Mouse (Mus musculus): Measurements from ENCODE around the gene Xiap.
A peak's percentile ranks its signal among the peaks of the same experiment; 100 is the strongest.
"Not testable (repeated sequence)": the region's sequence is repeated elsewhere in the genome, so short reads cannot be mapped to it uniquely, and the experiment has no call there.

The Xiap gene

GRCm38 (mm10) chrX:42059282-42060068 is at the start of gene Xiap:
Gene Xiap, plus strand, starts transcription at chrX:42059679.
- no peak for DNase-seq (ENCODE audit: low spot score in 2 of 2)

GRCm38 (mm10) chrX:42012677-42013208 is 46.7 kb upstream of the Xiap start:
- DNase-seq (ENCODE audit: low spot score in 2 of 2), result no peak

- DNase-seq (ENCODE audit: low spot score in 2 of 2), result no peak
Observed at GRCm38 (mm10) chrX:42013776-42014175, 45.7 kb upstream of the Xiap start.

GRCm38 (mm10) chrX:42014502-42014901 is 45.0 kb upstream of the Xiap start:
- DNase-seq (ENCODE audit: low spot score in 2 of 2), result no peak

- DNase-seq (ENCODE audit: low spot score in 2 of 2), result no peak
Observed at GRCm38 (mm10) chrX:42018030-42018429, 41.4 kb upstream of the Xiap start.

GRCm38 (mm10) chrX:42019441-42019840 is 40.0 kb upstream of the Xiap start:
- DNase-seq (ENCODE audit: low spot score in 2 of 2), result no peak

GRCm38 (mm10) chrX:42025802-42026440 is 33.6 kb upstream of the Xiap start:
- not testable (repeated sequence) for DNase-seq (ENCODE audit: low spot score in 2 of 2)

GRCm38 (mm10) chrX:42026981-42027380 is 32.5 kb upstream of the Xiap start:
- DNase-seq (ENCODE audit: low spot score in 2 of 2), result not testable (repeated sequence)

GRCm38 (mm10) chrX:42033111-42033693 is 26.3 kb upstream of the Xiap start:
- peak; percentile 35 to 40 for DNase-seq (ENCODE audit: low spot score in 2 of 2)

GRCm38 (mm10) chrX:42033911-42034310 is 25.6 kb upstream of the Xiap start:
- no peak for DNase-seq (ENCODE audit: low spot score in 2 of 2)

- no peak for DNase-seq (ENCODE audit: low spot score in 2 of 2)
Observed at GRCm38 (mm10) chrX:42039481-42039880, 20.0 kb upstream of the Xiap start.

GRCm38 (mm10) chrX:42044935-42045334 is 14.5 kb upstream of the Xiap start:
- no peak for DNase-seq (ENCODE audit: low spot score in 2 of 2)

- no peak for DNase-seq (ENCODE audit: low spot score in 2 of 2)
Observed at GRCm38 (mm10) chrX:42050652-42051643, 8.5 kb upstream of the Xiap start.

GRCm38 (mm10) chrX:42057012-42057411 is 2.5 kb upstream of the Xiap start:
- DNase-seq (ENCODE audit: low spot score in 2 of 2), result no peak

GRCm38 (mm10) chrX:42057873-42058272 is 1.6 kb upstream of the Xiap start:
- DNase-seq (ENCODE audit: low spot score in 2 of 2), result no peak

- DNase-seq (ENCODE audit: low spot score in 2 of 2), result no peak
Observed at GRCm38 (mm10) chrX:42063621-42064020, 4.1 kb downstream of the Xiap start.

- DNase-seq (ENCODE audit: low spot score in 2 of 2), result no peak
Observed at GRCm38 (mm10) chrX:42065086-42065485, 5.6 kb downstream of the Xiap start.

GRCm38 (mm10) chrX:42066771-42067170 is 7.3 kb downstream of the Xiap start:
- no peak for DNase-seq (ENCODE audit: low spot score in 2 of 2)

- DNase-seq (ENCODE audit: low spot score in 2 of 2), result peak in 1 of 2 experiments; percentile 41
Observed at GRCm38 (mm10) chrX:42067791-42068200, 8.3 kb downstream of the Xiap start.

- DNase-seq (ENCODE audit: low spot score in 2 of 2), result peak; percentile 57 to 69
Observed at GRCm38 (mm10) chrX:42068201-42068874, 8.9 kb downstream of the Xiap start.

- no peak for DNase-seq (ENCODE audit: low spot score in 2 of 2)
Observed at GRCm38 (mm10) chrX:42068875-42069257, 9.4 kb downstream of the Xiap start.
